Mouse (Mus musculus): Measurements from ENCODE around the gene Clcn6. TPM values are rescaled to one million over a fixed set of nuclear protein-coding genes. Genes with fewer than 3 reads are reported as not detected.

Gene Clcn6
- total RNA-seq, 2 experiments from 2014 or later: 70.9 to 73.9 TPM

Other genes with a start within 250 kb of the Clcn6 start
- 1 to 10 TPM; 1.9 to 2.7 TPM for gene Zfp984, start 229.0 kb downstream of the Clcn6 start, total RNA-seq (2021)
- 10 to 100 TPM; 17.4 to 18.1 TPM for gene Zfp933, start 190.5 kb downstream of the Clcn6 start, total RNA-seq (2021)
- gene Miip, start 170.0 kb downstream of the Clcn6 start, total RNA-seq (2021): 10 to 100 TPM; 15.2 to 26.5 TPM
- gene Fv1, start 169.8 kb downstream of the Clcn6 start, total RNA-seq (2021): 1 to 10 TPM; 7.9 to 8.5 TPM
- 100 to 1,000 TPM; 191 to 194 TPM for gene Mfn2, start 134.1 kb downstream of the Clcn6 start, total RNA-seq (2021)
- gene Plod1, start 102.1 kb downstream of the Clcn6 start, total RNA-seq (2021): 10 to 100 TPM; 21.7 to 25.2 TPM
- gene 2510039O18Rik, start 97.9 kb downstream of the Clcn6 start, total RNA-seq (2021): 10 to 100 TPM; 28.4 to 29.1 TPM
- gene Nppb, start 53.0 kb downstream of the Clcn6 start, total RNA-seq (2021): not detected
- not detected for gene Nppa, start 38.1 kb downstream of the Clcn6 start, total RNA-seq (2021)
- gene Mthfr, start 256 bp upstream of the Clcn6 start, total RNA-seq (2021): 10 to 100 TPM; 28.7 to 31.9 TPM
- 1 to 10 TPM; 6.2 to 6.9 TPM for gene Agtrap, start 49.2 kb upstream of the Clcn6 start, total RNA-seq (2021)
- gene Mad2l2, start 91.6 kb upstream of the Clcn6 start, total RNA-seq (2021): 10 to 100 TPM; 15.0 to 16.5 TPM
- 1 to 10 TPM; 2.3 TPM for gene Draxin, start 91.9 kb upstream of the Clcn6 start, total RNA-seq (2021)
- 10 to 100 TPM; 27.9 to 28.7 TPM for gene Fbxo6, start 113.3 kb upstream of the Clcn6 start, total RNA-seq (2021)
- 100 to 1,000 TPM; 127 TPM for gene Fbxo44, start 121.7 kb upstream of the Clcn6 start, total RNA-seq (2021)
- gene Fbxo2, start 121.8 kb upstream of the Clcn6 start, total RNA-seq (2021): 100 to 1,000 TPM in 1 of 2 experiments, 10 to 100 TPM in 1; 97.4 to 116 TPM
- gene Disp3, start 249.1 kb upstream of the Clcn6 start, total RNA-seq (2021): 10 to 100 TPM; 32.4 to 33.6 TPM